Mouse (Mus musculus) midbrain, embryonic 11.5 days (tissue): Measurements from ENCODE around the gene Nlrp3. TPM values are rescaled to one million over a fixed set of nuclear protein-coding genes. Genes with fewer than 3 reads are reported as not detected.
A peak's percentile ranks its signal among the peaks of the same experiment; 100 is the strongest.

Experiments
- ATAC-seq: fragments of 200-750 bp; cut with Nextera tagmentation; 2 replicates; pipeline ENCODE4 v1.8.0; 2017; ENCODE audit warnings: moderate TSS enrichment, moderate library complexity; ENCODE audit not compliant: low FRiP score
- DNase-seq: peaks from one replicate; pipeline ENCODE4 v3.0.0; 2015; ENCODE audit warnings: low spot score; ENCODE audit errors: missing footprints
- H3K27ac ChIP-seq: fragments of 300-500 bp; sonication (generic); 2 replicates; pipeline ENCODE4 v1.5.1; 2014; ENCODE audit warnings: low read depth, low read length
- H3K27me3 ChIP-seq: fragments of 300-500 bp; sonication (generic); 2 replicates; pipeline ENCODE4 v1.6.1; 2014; ENCODE audit warnings: mild to moderate bottlenecking, low read length, moderate library complexity, mixed read lengths; ENCODE audit not compliant: control insufficient read depth, insufficient read depth
- H3K36me3 ChIP-seq: fragments of 300-500 bp; sonication (generic); 2 replicates; pipeline ENCODE4 v1.6.1; 2014; ENCODE audit warnings: mild to moderate bottlenecking, low read length, moderate library complexity, mixed read lengths; ENCODE audit not compliant: control insufficient read depth, insufficient read depth
- H3K4me1 ChIP-seq: fragments of 300-500 bp; sonication (generic); 2 replicates; pipeline ENCODE4 v1.6.1; 2014; ENCODE audit warnings: low read length; ENCODE audit not compliant: control insufficient read depth, insufficient read depth
- H3K4me2 ChIP-seq: fragments of 300-500 bp; sonication (generic); 2 replicates; pipeline ENCODE4 v1.6.1; 2014; ENCODE audit warnings: mild to moderate bottlenecking, moderate library complexity
- H3K4me3 ChIP-seq: fragments of 300-500 bp; sonication (generic); 2 replicates; pipeline ENCODE4 v1.5.1; 2014; ENCODE audit warnings: low read depth, low read length
- H3K9ac ChIP-seq: fragments of 300-500 bp; sonication (generic); 2 replicates; pipeline ENCODE4 v1.6.1; 2014; ENCODE audit warnings: low read length
- H3K9me3 ChIP-seq: fragments of 300-500 bp; sonication (generic); 2 replicates; pipeline ENCODE4 v1.6.1; 2016; ENCODE audit warnings: low read length; ENCODE audit not compliant: control insufficient read depth
- WGBS: fragments of 180-500 bp; shearing (Covaris S2); extraction: QIAGEN DNeasy Blood & Tissue Kit; methylation state at CpG from one replicate; pipeline ENCODE4 v1.1.7; 2014; 5-methylcytosine and 5-hydroxymethylcytosine counted together
- polyA plus RNA-seq: library from polyadenylated mRNA; unstranded; fragments of >200 nt; fragmentation: Nextera tagmentation; extraction: Ambion mirVana; gene quantifications from 2 replicates; pipeline ENCODE4 v1.2.1, GENCODE M21; 2014

Nlrp3 gene
- polyA plus RNA-seq, 1 experiment from 2014 or later, result not detected

GRCm38 (mm10) chr11:59512733-59513132, 28.6 kb upstream of the Nlrp3 start:
- no peak overlapping the region for H3K9ac ChIP-seq
- 90% methylated on average over 10 of the region's 10 CpGs for WGBS
- no peak overlapping the region for H3K27ac ChIP-seq
- H3K4me3 ChIP-seq, result no peak overlapping the region
- H3K4me1 ChIP-seq, result no peaks in the 10 kb centered on the region; the same call in 1 of the 2 replicates
- no peaks in the 10 kb centered on the region for H3K9me3 ChIP-seq
- no peaks in the 10 kb centered on the region for H3K36me3 ChIP-seq
- H3K4me2 ChIP-seq, result no peak overlapping the region
- no peak for ATAC-seq
- H3K27me3 ChIP-seq, result no peaks in the 10 kb centered on the region
- DNase-seq, result no peak

- H3K4me3 ChIP-seq, result no peak overlapping the region
- H3K27me3 ChIP-seq, result no peaks in the 10 kb centered on the region
- DNase-seq (no peak), ATAC-seq (no peak)
- 87% methylated on average over 3 of the region's 3 CpGs for WGBS
- H3K4me2 ChIP-seq, result no peak overlapping the region
- H3K27ac ChIP-seq, result no peak overlapping the region
- H3K36me3 ChIP-seq, result no peaks in the 10 kb centered on the region
- no peak overlapping the region for H3K9ac ChIP-seq
- no peaks in the 10 kb centered on the region for H3K9me3 ChIP-seq
- H3K4me1 ChIP-seq, result no peaks in the 10 kb centered on the region
Measured at GRCm38 (mm10) chr11:59513556-59513955, 27.8 kb upstream of the Nlrp3 start.

- no peaks in the 10 kb centered on the region for H3K9me3 ChIP-seq
- H3K27me3 ChIP-seq, result no peaks in the 10 kb centered on the region
- H3K4me3 ChIP-seq, result no peak overlapping the region
- no peak overlapping the region for H3K4me2 ChIP-seq
- no peak overlapping the region for H3K27ac ChIP-seq
- H3K36me3 ChIP-seq, result no peaks in the 10 kb centered on the region
- H3K4me1 ChIP-seq, result no peaks in the 10 kb centered on the region
- no peak overlapping the region for H3K9ac ChIP-seq
- ATAC-seq (no peak), DNase-seq (no peak)
- WGBS, result 78% methylated on average over 6 of the region's 6 CpGs
Measured at GRCm38 (mm10) chr11:59514381-59514780, 27.0 kb upstream of the Nlrp3 start.

GRCm38 (mm10) chr11:59514789-59515188, 26.6 kb upstream of the Nlrp3 start:
- no peak overlapping the region for H3K27ac ChIP-seq
- DNase-seq (no peak), ATAC-seq (no peak)
- no peaks in the 10 kb centered on the region for H3K36me3 ChIP-seq
- 69% methylated on average over 3 of the region's 3 CpGs for WGBS
- H3K4me2 ChIP-seq, result no peak overlapping the region
- H3K27me3 ChIP-seq, result no peaks in the 10 kb centered on the region
- no peak overlapping the region for H3K4me3 ChIP-seq
- no peaks in the 10 kb centered on the region for H3K9me3 ChIP-seq
- H3K4me1 ChIP-seq, result no peaks in the 10 kb centered on the region
- no peak overlapping the region for H3K9ac ChIP-seq

GRCm38 (mm10) chr11:59517441-59517840, 23.9 kb upstream of the Nlrp3 start:
- H3K4me2 ChIP-seq, result no peak overlapping the region
- no peaks in the 10 kb centered on the region for H3K4me1 ChIP-seq
- ATAC-seq (no peak), DNase-seq (no peak)
- no peaks in the 10 kb centered on the region for H3K9me3 ChIP-seq
- H3K27ac ChIP-seq, result no peak overlapping the region
- WGBS, result 95% methylated on average over 1 of the region's 1 CpGs
- no peak overlapping the region for H3K4me3 ChIP-seq
- no peak overlapping the region for H3K9ac ChIP-seq
- no peaks in the 10 kb centered on the region for H3K36me3 ChIP-seq
- no peaks in the 10 kb centered on the region for H3K27me3 ChIP-seq

GRCm38 (mm10) chr11:59518226-59518625, 23.1 kb upstream of the Nlrp3 start:
- no peak for ATAC-seq
- 70% methylated on average over 10 of the region's 10 CpGs for WGBS

GRCm38 (mm10) chr11:59519741-59520495, 21.4 kb upstream of the Nlrp3 start:
- no peaks in the 10 kb centered on the region for H3K4me1 ChIP-seq
- 83% methylated on average over 6 of the region's 6 CpGs for WGBS
- no peak overlapping the region for H3K4me2 ChIP-seq
- no peak for ATAC-seq
- DNase-seq, result no peak
- H3K9ac ChIP-seq, result no peak overlapping the region
- H3K27ac ChIP-seq, result no peak overlapping the region
- no peak overlapping the region for H3K4me3 ChIP-seq
- H3K36me3 ChIP-seq, result no peaks in the 10 kb centered on the region
- peaks cover 3% of the 10 kb centered on the region; the same call in 1 of the 2 replicates for H3K9me3 ChIP-seq
- H3K27me3 ChIP-seq, result no peaks in the 10 kb centered on the region

More at GRCm38 (mm10) chr11:59518226-59518625, 23.1 kb upstream of the Nlrp3 start:
- Histone ChIP-seq H3K4me1 (no peaks in the 10 kb centered on the region), H3K9me3 (no peaks in the 10 kb centered on the region), H3K9ac (no peak overlapping the region), H3K4me3 (no peak overlapping the region), H3K27me3 (no peaks in the 10 kb centered on the region), H3K27ac (no peak overlapping the region), H3K4me2 (no peak overlapping the region), H3K36me3 (no peaks in the 10 kb centered on the region)
- DNase-seq, result no peak

GRCm38 (mm10) chr11:59524150-59524549, 17.2 kb upstream of the Nlrp3 start:
- H3K36me3 ChIP-seq, result no peaks in the 10 kb centered on the region
- 97% methylated on average over 2 of the region's 2 CpGs for WGBS

GRCm38 (mm10) chr11:59525237-59525636, 16.1 kb upstream of the Nlrp3 start:
- ATAC-seq, result no peak

More at GRCm38 (mm10) chr11:59524150-59524549, 17.2 kb upstream of the Nlrp3 start:
- Histone ChIP-seq H3K27ac (no peak overlapping the region), H3K4me2 (no peak overlapping the region), H3K27me3 (no peaks in the 10 kb centered on the region), H3K4me1 (no peaks in the 10 kb centered on the region), H3K9ac (no peak overlapping the region), H3K9me3 (peaks cover 3% of the 10 kb centered on the region; the same call in 1 of the 2 replicates), H3K4me3 (no peak overlapping the region)
- DNase-seq (no peak), ATAC-seq (no peak)

More at GRCm38 (mm10) chr11:59525237-59525636, 16.1 kb upstream of the Nlrp3 start:
- 16% methylated on average over 10 of the region's 10 CpGs for WGBS
- H3K4me1 ChIP-seq, result no peaks in the 10 kb centered on the region
- H3K4me3 ChIP-seq, result no peak overlapping the region
- H3K36me3 ChIP-seq, result no peaks in the 10 kb centered on the region
- no peak overlapping the region for H3K27ac ChIP-seq
- H3K9me3 ChIP-seq, result peaks cover 3% of the 10 kb centered on the region; the same call in 1 of the 2 replicates
- H3K4me2 ChIP-seq, result no peak overlapping the region
- no peak overlapping the region for H3K9ac ChIP-seq
- no peaks in the 10 kb centered on the region for H3K27me3 ChIP-seq
- DNase-seq, result peak; percentile 97
